Mouse (Mus musculus): Measurements from ENCODE around the gene Rasl11a. TPM values are rescaled to one million over a fixed set of nuclear protein-coding genes. Genes with fewer than 3 reads are reported as not detected.

Rasl11a gene
- 1.5 and 5.1 TPM in 2 replicates for polyA plus RNA-seq (2012; ENCODE audit: insufficient read depth, insufficient read length, missing spikeins)

DNA sequence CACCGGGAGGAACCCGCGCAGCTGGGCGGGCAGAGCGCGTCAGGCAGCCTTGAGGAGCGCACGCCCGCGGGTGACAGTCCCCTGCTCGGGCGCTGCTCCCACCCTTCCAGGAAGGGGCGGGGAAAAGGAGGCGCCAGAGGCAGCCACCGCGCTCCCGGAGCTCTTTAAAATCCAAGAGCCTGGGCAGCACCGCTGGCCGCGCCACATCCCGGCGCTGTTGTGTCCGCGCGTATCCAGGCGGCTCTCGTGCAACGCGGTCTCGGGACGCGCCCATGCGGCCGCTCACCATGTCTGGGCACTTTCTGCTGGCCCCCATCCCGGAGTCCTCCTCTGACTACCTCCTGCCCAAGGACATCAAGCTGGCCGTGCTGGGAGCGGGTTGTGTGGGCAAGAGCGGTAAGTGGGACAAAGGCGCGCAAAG is at the start of gene Rasl11a:
TSS of gene Rasl11a (plus strand) at position 127 of the 421 bp plus-strand sequence.
- H3K27ac ChIP-seq (replicated peaks; ENCODE audit: low read depth, low read length), result peak within 1 kb of the TSS; percentile 17; the same call in 1 of the 2 replicates
- no peaks in the 10 kb centered on the region for H3K4me1 ChIP-seq (ENCODE audit: control insufficient read depth, insufficient read depth, insufficient read length, low read length)
- peak within 1 kb of the TSS; percentile 70 for H3K4me3 ChIP-seq (ENCODE audit: insufficient read depth, low read depth, low read length)

DNA sequence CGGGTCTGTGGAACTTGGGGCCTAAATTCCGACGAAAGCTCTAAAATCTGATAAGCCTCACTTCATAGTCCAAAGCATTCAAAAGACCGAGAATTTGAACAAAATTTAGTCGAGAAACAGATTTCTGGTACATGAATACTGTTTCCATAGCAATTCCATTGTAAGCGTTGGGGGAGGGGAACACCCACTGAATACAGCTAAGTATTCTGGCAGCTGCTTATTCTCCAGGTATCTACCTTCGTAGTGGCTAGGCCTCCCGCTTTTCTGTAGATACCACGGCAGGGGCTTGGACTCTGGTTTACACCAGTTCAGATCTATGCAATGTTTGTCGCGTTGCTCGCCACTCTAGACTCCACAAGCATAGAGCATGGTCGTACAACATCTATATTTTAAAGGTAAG is 49.1 kb upstream of the Rasl11a start:
- Histone ChIP-seq H3K4me1 (ENCODE audit: control insufficient read depth, insufficient read depth, insufficient read length, low read length) (peaks cover 16% of the 10 kb centered on the region), H3K4me3 (ENCODE audit: insufficient read depth, low read depth, low read length) (no peak overlapping the region), H3K27ac (replicated peaks; ENCODE audit: low read depth, low read length) (no peak overlapping the region)

DNA sequence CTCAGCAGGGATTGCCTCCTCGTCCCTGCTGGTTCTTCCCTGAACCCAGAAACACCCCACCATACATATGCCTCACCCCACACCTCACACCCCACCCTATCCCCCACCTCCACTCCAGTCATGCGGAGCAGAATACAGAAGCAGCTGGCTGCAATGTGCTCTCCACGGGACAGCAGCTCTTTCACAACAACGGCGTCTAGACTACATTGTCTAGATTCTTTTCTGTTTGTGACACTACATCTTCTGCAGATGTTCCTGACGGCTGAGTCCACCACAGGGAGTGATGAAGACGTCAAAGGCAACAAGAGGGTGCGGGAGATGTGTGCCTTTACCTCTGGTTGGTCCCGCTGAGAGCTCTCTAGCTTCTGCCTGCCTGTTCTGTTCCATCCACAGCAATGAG is 46.8 kb upstream of the Rasl11a start:
- no peak overlapping the region for H3K27ac ChIP-seq (replicated peaks; ENCODE audit: low read depth, low read length)

GRCm38 (mm10) chr5:146806004-146806430 is 38.9 kb upstream of the Rasl11a start:
- no peaks in the 10 kb centered on the region for H3K4me1 ChIP-seq (ENCODE audit: control insufficient read depth, insufficient read depth, insufficient read length, low read length)
- 0 out of 2 replicates have a peak overlapping the region, but pooled peaks have one; percentile 36 for H3K27ac ChIP-seq (replicated peaks; ENCODE audit: low read depth, low read length)
- no peak overlapping the region for H3K4me3 ChIP-seq (ENCODE audit: insufficient read depth, low read depth, low read length)

More for the DNA sequence above, 46.8 kb upstream of the Rasl11a start:
- Histone ChIP-seq H3K4me3 (ENCODE audit: insufficient read depth, low read depth, low read length) (no peak overlapping the region), H3K4me1 (ENCODE audit: control insufficient read depth, insufficient read depth, insufficient read length, low read length) (peaks cover under 1% of the 10 kb centered on the region; the same call in 1 of the 2 replicates)

GRCm38 (mm10) chr5:146809951-146810350 is 34.9 kb upstream of the Rasl11a start:
- H3K27ac ChIP-seq (replicated peaks; ENCODE audit: low read depth, low read length), result no peak overlapping the region
- H3K4me3 ChIP-seq (ENCODE audit: insufficient read depth, low read depth, low read length), result no peak overlapping the region
- H3K4me1 ChIP-seq (ENCODE audit: control insufficient read depth, insufficient read depth, insufficient read length, low read length), result no peaks in the 10 kb centered on the region

- Histone ChIP-seq H3K4me3 (ENCODE audit: insufficient read depth, low read depth, low read length) (no peak overlapping the region), H3K27ac (replicated peaks; ENCODE audit: low read depth, low read length) (no peak overlapping the region), H3K4me1 (ENCODE audit: control insufficient read depth, insufficient read depth, insufficient read length, low read length) (no peaks in the 10 kb centered on the region)
Observed at GRCm38 (mm10) chr5:146812866-146813265, 32.0 kb upstream of the Rasl11a start.

GRCm38 (mm10) chr5:146813421-146813820 is 31.4 kb upstream of the Rasl11a start:
- Histone ChIP-seq H3K4me3 (ENCODE audit: insufficient read depth, low read depth, low read length) (no peak overlapping the region), H3K27ac (replicated peaks; ENCODE audit: low read depth, low read length) (no peak overlapping the region), H3K4me1 (ENCODE audit: control insufficient read depth, insufficient read depth, insufficient read length, low read length) (no peaks in the 10 kb centered on the region)

DNA sequence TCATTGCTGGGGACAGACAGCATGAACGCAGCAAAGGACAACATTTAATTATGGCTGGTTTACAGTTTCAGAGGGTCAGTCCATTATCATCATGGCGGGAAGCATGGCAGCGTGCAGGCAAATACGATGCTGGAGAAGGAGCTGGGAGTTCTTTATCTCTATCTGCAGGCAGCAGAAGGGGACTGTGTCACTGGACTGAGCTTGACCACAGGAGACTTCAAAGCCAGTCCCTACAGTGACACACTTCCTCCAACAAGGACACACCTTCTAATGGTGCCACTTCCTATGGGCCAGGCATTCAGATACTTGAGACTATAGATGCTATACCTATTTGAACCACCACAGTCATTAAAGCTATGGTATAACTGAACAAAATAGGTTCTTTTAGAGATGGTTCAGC is 29.5 kb upstream of the Rasl11a start:
- Histone ChIP-seq H3K4me3 (ENCODE audit: insufficient read depth, low read depth, low read length) (no peak overlapping the region), H3K4me1 (ENCODE audit: control insufficient read depth, insufficient read depth, insufficient read length, low read length) (peaks cover 3% of the 10 kb centered on the region; the same call in 1 of the 2 replicates), H3K27ac (replicated peaks; ENCODE audit: low read depth, low read length) (no peak overlapping the region)

GRCm38 (mm10) chr5:146817583-146817982 is 27.3 kb upstream of the Rasl11a start:
- Histone ChIP-seq H3K27ac (replicated peaks; ENCODE audit: low read depth, low read length) (no peak overlapping the region), H3K4me3 (ENCODE audit: insufficient read depth, low read depth, low read length) (no peak overlapping the region)

GRCm38 (mm10) chr5:146818906-146819623 is 25.8 kb upstream of the Rasl11a start:
- H3K27ac ChIP-seq (replicated peaks; ENCODE audit: low read depth, low read length), result 0 out of 2 replicates have a peak overlapping the region, but pooled peaks have one; percentile 43
- no peak overlapping the region for H3K4me3 ChIP-seq (ENCODE audit: insufficient read depth, low read depth, low read length)
- H3K4me1 ChIP-seq (ENCODE audit: control insufficient read depth, insufficient read depth, insufficient read length, low read length), result peaks cover 3% of the 10 kb centered on the region; the same call in 1 of the 2 replicates

More at GRCm38 (mm10) chr5:146817583-146817982, 27.3 kb upstream of the Rasl11a start:
- H3K4me1 ChIP-seq (ENCODE audit: control insufficient read depth, insufficient read depth, insufficient read length, low read length), result peaks cover 3% of the 10 kb centered on the region; the same call in 1 of the 2 replicates

GRCm38 (mm10) chr5:146823005-146823404 is 21.9 kb upstream of the Rasl11a start:
- no peak overlapping the region for H3K4me3 ChIP-seq (ENCODE audit: insufficient read depth, low read depth, low read length)
- H3K4me1 ChIP-seq (ENCODE audit: control insufficient read depth, insufficient read depth, insufficient read length, low read length), result peaks cover 8% of the 10 kb centered on the region
- H3K27ac ChIP-seq (replicated peaks; ENCODE audit: low read depth, low read length), result no peak overlapping the region

DNA sequence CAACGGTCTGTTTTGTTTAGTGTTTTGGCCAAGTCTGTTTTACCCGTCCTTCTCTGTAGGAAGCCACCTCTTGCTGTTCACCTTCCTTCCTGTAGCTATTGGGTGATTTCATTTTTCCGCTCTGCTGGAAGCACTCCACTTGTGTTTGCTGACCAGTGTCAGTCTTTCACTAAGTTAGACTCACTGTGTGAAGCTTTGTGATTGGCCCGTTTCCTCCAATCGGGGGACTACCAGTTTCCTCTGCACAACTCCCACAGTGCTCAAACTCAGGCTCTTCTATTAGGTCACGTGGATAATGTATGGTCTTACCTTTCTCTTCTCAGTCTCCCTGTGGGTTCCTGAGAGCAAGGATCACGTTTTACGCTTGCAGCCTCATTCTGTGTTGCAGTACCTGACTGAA is 15.3 kb upstream of the Rasl11a start:
- Histone ChIP-seq H3K4me3 (ENCODE audit: insufficient read depth, low read depth, low read length) (0 out of 2 replicates have a peak overlapping the region, but pooled peaks have one; percentile 23), H3K4me1 (ENCODE audit: control insufficient read depth, insufficient read depth, insufficient read length, low read length) (peaks cover 7% of the 10 kb centered on the region), H3K27ac (replicated peaks; ENCODE audit: low read depth, low read length) (no peak overlapping the region)

GRCm38 (mm10) chr5:146832435-146832768 is 12.5 kb upstream of the Rasl11a start:
- H3K4me1 ChIP-seq (ENCODE audit: control insufficient read depth, insufficient read depth, insufficient read length, low read length), result peaks cover 2% of the 10 kb centered on the region; the same call in 1 of the 2 replicates
- H3K27ac ChIP-seq (replicated peaks; ENCODE audit: low read depth, low read length), result peak overlapping the region; percentile 76
- H3K4me3 ChIP-seq (ENCODE audit: insufficient read depth, low read depth, low read length), result peak overlapping the region; percentile 40

DNA sequence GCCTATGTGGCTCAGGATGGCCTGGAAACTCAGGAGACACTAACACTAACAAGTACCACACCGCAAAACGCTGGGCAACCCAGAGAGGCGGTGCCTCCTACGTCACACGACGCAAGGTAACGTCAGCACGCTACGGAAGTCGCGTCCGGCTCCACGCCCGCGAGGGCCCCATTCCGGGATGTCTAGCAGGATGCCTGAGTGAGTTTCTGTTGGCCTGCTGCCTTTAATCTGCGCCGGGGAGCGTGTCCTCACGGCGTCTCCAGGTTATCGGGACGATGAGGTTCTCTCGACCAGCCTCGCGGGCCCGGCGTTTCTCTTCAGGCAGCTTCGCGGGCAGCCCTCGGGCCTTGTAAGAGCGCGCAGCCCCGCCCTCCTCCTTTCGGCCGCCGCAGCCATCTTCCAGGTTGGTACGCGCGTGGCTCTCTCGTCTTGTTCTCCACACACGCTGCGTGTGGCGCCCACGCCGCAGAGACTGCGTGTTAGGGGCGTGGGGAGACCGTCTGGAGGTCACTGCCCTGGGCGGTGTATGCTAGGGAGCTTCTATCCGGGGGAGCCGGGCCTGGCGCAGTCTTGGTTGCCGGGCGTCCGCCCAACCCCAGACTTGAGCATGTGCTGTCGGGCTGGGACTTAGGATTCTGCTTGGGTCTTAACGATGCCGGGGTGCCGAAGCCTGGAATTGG is 12.0 kb upstream of the Rasl11a start, which contains the start of gene Rpl21:
TSS of gene Rpl21 (plus strand) at position 122 of the 680 bp plus-strand sequence.
- Histone ChIP-seq H3K4me3 (ENCODE audit: insufficient read depth, low read depth, low read length) (peak within 1 kb of the TSS; percentile 80), H3K27ac (replicated peaks; ENCODE audit: low read depth, low read length) (peak within 1 kb of the TSS; percentile 94), H3K4me1 (ENCODE audit: control insufficient read depth, insufficient read depth, insufficient read length, low read length) (peaks cover 2% of the 10 kb centered on the region; the same call in 1 of the 2 replicates)

- peak overlapping the region; percentile 94; the same call in 1 of the 2 replicates for H3K27ac ChIP-seq (replicated peaks; ENCODE audit: low read depth, low read length)
Observed at GRCm38 (mm10) chr5:146833673-146834201, 11.1 kb upstream of the Rasl11a start.

More at GRCm38 (mm10) chr5:146833673-146834201, 11.1 kb upstream of the Rasl11a start:
- peaks cover 2% of the 10 kb centered on the region; the same call in 1 of the 2 replicates for H3K4me1 ChIP-seq (ENCODE audit: control insufficient read depth, insufficient read depth, insufficient read length, low read length)
- H3K4me3 ChIP-seq (ENCODE audit: insufficient read depth, low read depth, low read length), result peak overlapping the region; percentile 80

All from brown adipose tissue, adult 24 weeks (tissue).